Comparison of ENCODE assay signal across 23 mouse cellular contexts in the genomic region with DNA sequence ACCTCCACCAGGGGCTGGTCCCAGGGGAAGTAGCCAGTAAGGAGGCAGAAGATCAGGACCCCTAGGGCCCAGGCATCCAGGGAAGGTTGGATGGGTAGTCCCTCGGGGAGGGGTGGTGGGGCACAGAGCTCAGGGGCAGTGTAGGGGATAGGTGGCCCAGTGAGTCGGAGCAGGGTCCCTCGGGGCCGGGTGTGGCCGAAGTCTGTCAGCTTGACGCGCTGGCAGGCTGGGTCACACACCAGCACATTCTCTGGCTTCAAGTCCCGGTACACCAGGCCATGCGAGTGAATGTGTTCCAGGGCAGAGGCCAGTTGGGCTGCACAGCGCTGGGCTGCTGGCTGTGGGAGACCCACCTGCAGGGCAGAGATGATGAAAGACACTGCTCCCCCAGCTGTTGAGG. TPM values are rescaled to one million over a fixed set of nuclear protein-coding genes. Genes with fewer than 3 reads are reported as not detected.
DNase-seq lines count a peak whose midpoint lies in the region; ATAC-seq and TF ChIP-seq lines count a peak whose summit lies in the region.
"Had no signal": no experiment of that assay in that cellular context is flagged by ENCODE, and none has a peak within 500 bp of the region (broad histone marks: within the 10 kb centered on the region; RNA-seq: fewer than 3 reads in every experiment).

No protein-coding gene starts in this region.

- DNase-seq in heart, adult 11 months = peak; percentile 90
- no peak for DNase-seq in heart, adult 8-10 months (ENCODE audit: low spot score)
- DNase-seq in kidney, postnatal 0 days (ENCODE audit: low spot score) = no peak
- no peak for DNase-seq in kidney, postnatal 36 days
- no peak for DNase-seq in forebrain, postnatal 0 days
- DNase-seq: adrenal gland, adult 2 months; adrenal gland, postnatal 25 days; cerebellum, adult 18-20 months; cerebellum, adult 9-11 months; cerebellum, postnatal 36 days; gastrocnemius, postnatal 36 days; heart, adult 18-20 months; heart, postnatal 10 days had no signal

- H3K4me2 ChIP-seq in kidney, postnatal 0 days (ENCODE audit: low read length) = no peak overlapping the region
- no peak overlapping the region for H3K4me2 ChIP-seq in embryonic facial prominence, embryonic 13.5 days
- no peak overlapping the region for H3K4me2 ChIP-seq in limb, embryonic 15.5 days
- H3K4me2 ChIP-seq in forebrain, postnatal 0 days (ENCODE audit: low read depth) = no peak overlapping the region
- H3K4me2 ChIP-seq: forebrain, embryonic 15.5 days; hindbrain, embryonic 15.5 days had no signal

- WGBS in kidney, postnatal 0 days = 78% methylated on average over 10 of the region's 10 CpGs
- 77% methylated on average over 10 of the region's 10 CpGs for WGBS in embryonic facial prominence, embryonic 13.5 days
- WGBS in limb, embryonic 15.5 days = 76% methylated on average over 10 of the region's 10 CpGs
- 84% methylated on average over 10 of the region's 10 CpGs for WGBS in forebrain, postnatal 0 days

- no peaks in the 10 kb centered on the region for H3K36me3 ChIP-seq in kidney, postnatal 0 days (ENCODE audit: insufficient read depth, low read length)
- H3K36me3 ChIP-seq in embryonic facial prominence, embryonic 13.5 days = no peaks in the 10 kb centered on the region
- no peaks in the 10 kb centered on the region for H3K36me3 ChIP-seq in limb, embryonic 15.5 days
- H3K36me3 ChIP-seq in forebrain, postnatal 0 days (ENCODE audit: insufficient read depth) = no peaks in the 10 kb centered on the region
- H3K36me3 ChIP-seq: forebrain, embryonic 15.5 days; hindbrain, embryonic 15.5 days had no signal

- 0 out of 2 replicates have a peak overlapping the region, but pooled peaks have one; percentile 14 for H3K9ac ChIP-seq in kidney, postnatal 0 days (ENCODE audit: low read depth, low read length)
- 0 out of 2 replicates have a peak overlapping the region, but pooled peaks have one; percentile 36 for H3K9ac ChIP-seq in embryonic facial prominence, embryonic 13.5 days
- H3K9ac ChIP-seq in limb, embryonic 15.5 days = no peak overlapping the region
- H3K9ac ChIP-seq in forebrain, postnatal 0 days = no peak overlapping the region
- H3K9ac ChIP-seq: forebrain, embryonic 15.5 days; hindbrain, embryonic 15.5 days had no signal

- no peak for ATAC-seq in kidney, postnatal 0 days (replicated peaks; ENCODE audit: low FRiP score, low read depth)
- ATAC-seq in embryonic facial prominence, embryonic 13.5 days (ENCODE audit: insufficient number of reproducible peaks, insufficient read depth, low FRiP score, low TSS enrichment, low read depth) = no peak; the same call in 1 of the 2 replicates
- 0 out of 2 replicates have a peak, but pooled peaks have one; percentile 30 for ATAC-seq in limb, embryonic 15.5 days (ENCODE audit: insufficient number of reproducible peaks, low FRiP score, low TSS enrichment, low read depth)
- no peak for ATAC-seq in forebrain, postnatal 0 days
- ATAC-seq: activated CD4-positive, CD25-positive, alpha-beta regulatory T cell, adult 4 months; forebrain, embryonic 15.5 days; Patski had no signal

- H3K27ac ChIP-seq in kidney, postnatal 0 days = no peak overlapping the region
- H3K27ac ChIP-seq in embryonic facial prominence, embryonic 13.5 days = no peak overlapping the region
- no peak overlapping the region for H3K27ac ChIP-seq in limb, embryonic 15.5 days
- H3K27ac ChIP-seq in forebrain, postnatal 0 days (ENCODE audit: low read depth, low read length) = no peak overlapping the region
- H3K27ac ChIP-seq: forebrain, embryonic 15.5 days; hindbrain, embryonic 15.5 days had no signal

- no peak for TF ChIP-seq CTCF in kidney, postnatal 0 days (IDR thresholded peaks at IDR 0.05; ENCODE audit: low read depth)
- no peak for TF ChIP-seq CTCF in forebrain, postnatal 0 days (IDR thresholded peaks at IDR 0.05; ENCODE audit: low read depth)

- H3K4me3 ChIP-seq in kidney, postnatal 0 days (replicated peaks; ENCODE audit: low read depth, low read length) = no peak overlapping the region
- no peak overlapping the region for H3K4me3 ChIP-seq in embryonic facial prominence, embryonic 13.5 days
- no peak overlapping the region for H3K4me3 ChIP-seq in limb, embryonic 15.5 days
- no peak overlapping the region for H3K4me3 ChIP-seq in forebrain, postnatal 0 days (ENCODE audit: low read depth, low read length)
- H3K4me3 ChIP-seq: forebrain, embryonic 15.5 days; hindbrain, embryonic 15.5 days had no signal

- H3K27me3 ChIP-seq in kidney, postnatal 0 days (ENCODE audit: insufficient read depth, low read length) = no peaks in the 10 kb centered on the region
- peaks cover 6% of the 10 kb centered on the region; the same call in 1 of the 2 replicates for H3K27me3 ChIP-seq in embryonic facial prominence, embryonic 13.5 days
- H3K27me3 ChIP-seq in limb, embryonic 15.5 days = no peaks in the 10 kb centered on the region
- no peaks in the 10 kb centered on the region for H3K27me3 ChIP-seq in forebrain, postnatal 0 days (ENCODE audit: insufficient read depth, low read length)
- H3K27me3 ChIP-seq: forebrain, embryonic 15.5 days; hindbrain, embryonic 15.5 days; Patski had no signal

- H3K9me3 ChIP-seq in kidney, postnatal 0 days (replicated peaks; ENCODE audit: low read length) = no peaks in the 10 kb centered on the region
- H3K9me3 ChIP-seq in embryonic facial prominence, embryonic 13.5 days = no peaks in the 10 kb centered on the region
- H3K9me3 ChIP-seq in limb, embryonic 15.5 days = no peaks in the 10 kb centered on the region
- H3K9me3 ChIP-seq in forebrain, postnatal 0 days (ENCODE audit: low read length) = no peaks in the 10 kb centered on the region
- H3K9me3 ChIP-seq: forebrain, embryonic 15.5 days; hindbrain, embryonic 15.5 days had no signal

- H3K4me1 ChIP-seq in kidney, postnatal 0 days (replicated peaks; ENCODE audit: insufficient read depth, low read length) = no peaks in the 10 kb centered on the region
- H3K4me1 ChIP-seq in embryonic facial prominence, embryonic 13.5 days = no peaks in the 10 kb centered on the region
- 0 out of 2 replicates have a peak, but pooled peaks cover 9% of the 10 kb centered on the region for H3K4me1 ChIP-seq in limb, embryonic 15.5 days
- no peaks in the 10 kb centered on the region for H3K4me1 ChIP-seq in forebrain, postnatal 0 days (ENCODE audit: insufficient read depth)
- H3K4me1 ChIP-seq: hindbrain, embryonic 15.5 days had no signal

RNA-seq across cellular contexts. Expression of a gene that starts 6.8 kb away (rescaled TPM):
- 10 to 100 TPM; 27.3 to 40.6 (median 33.1) TPM for total RNA-seq in heart, adult 8-10 months (2022)
- polyA plus RNA-seq in kidney, postnatal 0 days (2015; fragmentation: Nextera tagmentation; extraction: Ambion mirVana) = 0.12 and 0.13 TPM in 2 replicates
- polyA plus RNA-seq in embryonic facial prominence, embryonic 13.5 days (2015; fragmentation: Nextera tagmentation; extraction: Ambion mirVana) = 0.18 TPM in 1 of 2 replicates, not detected in the other
- 0.73 and 0.74 TPM in 2 replicates for polyA plus RNA-seq in limb, embryonic 15.5 days (2015; fragmentation: Nextera tagmentation; extraction: Ambion mirVana)
- total RNA-seq in forebrain, postnatal 0 days (2014; rRNA removed) = not detected in 2 replicates
- polyA plus RNA-seq in forebrain, postnatal 0 days (2015; fragmentation: Nextera tagmentation; extraction: Ambion mirVana) = not detected in 2 replicates
- total RNA-seq: hematopoietic stem cell, adult 5-6 weeks had no signal
- polyA plus RNA-seq: activated CD4-positive, CD25-positive, alpha-beta regulatory T cell, adult 4 months; forebrain, embryonic 11.5 days; forebrain, embryonic 15.5 days had no signal

RNA-seq across cellular contexts. Expression of a gene that starts 13.6 kb away (rescaled TPM):
- 10 to 100 TPM; 28.3 to 70.4 (median 46.3) TPM for total RNA-seq in heart, adult 8-10 months (2022)
- 0.05 TPM in 1 of 2 replicates, not detected in the other for polyA plus RNA-seq in kidney, postnatal 0 days (2015; fragmentation: Nextera tagmentation; extraction: Ambion mirVana)
- polyA plus RNA-seq in embryonic facial prominence, embryonic 13.5 days (2015; fragmentation: Nextera tagmentation; extraction: Ambion mirVana) = 0.08 TPM in 1 of 2 replicates, not detected in the other
- polyA plus RNA-seq in limb, embryonic 15.5 days (2015; fragmentation: Nextera tagmentation; extraction: Ambion mirVana) = not detected in 2 replicates
- total RNA-seq in forebrain, postnatal 0 days (2014; rRNA removed) = 0.23 and 0.76 TPM in 2 replicates
- polyA plus RNA-seq in forebrain, postnatal 0 days (2015; fragmentation: Nextera tagmentation; extraction: Ambion mirVana) = 0.39 and 0.76 TPM in 2 replicates
- total RNA-seq: CH12.LX; hematopoietic stem cell, adult 5-6 weeks had no signal
- polyA plus RNA-seq: activated CD4-positive, CD25-positive, alpha-beta regulatory T cell, adult 4 months; intestine, embryonic 16.5 days had no signal

RNA-seq across cellular contexts. Expression of a gene that starts 31.8 kb away (rescaled TPM):
- total RNA-seq in heart, adult 8-10 months (2022) = 1 to 10 TPM; 1.4 to 2.5 (median 1.9) TPM
- polyA plus RNA-seq in kidney, postnatal 0 days (2015; fragmentation: Nextera tagmentation; extraction: Ambion mirVana) = 0.91 and 1.1 TPM in 2 replicates
- polyA plus RNA-seq in embryonic facial prominence, embryonic 13.5 days (2015; fragmentation: Nextera tagmentation; extraction: Ambion mirVana) = 0.51 and 0.62 TPM in 2 replicates
- polyA plus RNA-seq in limb, embryonic 15.5 days (2015; fragmentation: Nextera tagmentation; extraction: Ambion mirVana) = 15.6 and 21.9 TPM in 2 replicates
- 0.54 and 1.7 TPM in 2 replicates for total RNA-seq in forebrain, postnatal 0 days (2014; rRNA removed)
- 0.51 and 0.63 TPM in 2 replicates for polyA plus RNA-seq in forebrain, postnatal 0 days (2015; fragmentation: Nextera tagmentation; extraction: Ambion mirVana)
- total RNA-seq: hematopoietic stem cell, adult 5-6 weeks had no signal

RNA-seq across cellular contexts. Expression of a gene that starts 35.5 kb away (rescaled TPM):
- total RNA-seq in heart, adult 8-10 months (2022) = 1 to 10 TPM; 4.7 to 6.7 (median 5.3) TPM
- polyA plus RNA-seq in kidney, postnatal 0 days (2015; fragmentation: Nextera tagmentation; extraction: Ambion mirVana) = 2.1 and 2.6 TPM in 2 replicates
- 3.3 and 4.6 TPM in 2 replicates for polyA plus RNA-seq in embryonic facial prominence, embryonic 13.5 days (2015; fragmentation: Nextera tagmentation; extraction: Ambion mirVana)
- polyA plus RNA-seq in limb, embryonic 15.5 days (2015; fragmentation: Nextera tagmentation; extraction: Ambion mirVana) = 2.5 and 3.7 TPM in 2 replicates
- 45.5 and 69.9 TPM in 2 replicates for total RNA-seq in forebrain, postnatal 0 days (2014; rRNA removed)
- polyA plus RNA-seq in forebrain, postnatal 0 days (2015; fragmentation: Nextera tagmentation; extraction: Ambion mirVana) = 20.5 and 54.3 TPM in 2 replicates
- total RNA-seq: hematopoietic stem cell, adult 5-6 weeks had no signal
- polyA plus RNA-seq: activated CD4-positive, CD25-positive, alpha-beta regulatory T cell, adult 4 months had no signal

RNA-seq across cellular contexts. Expression of a gene that starts 38.6 kb away (rescaled TPM):
- 10 to 100 TPM in 3 of 4 experiments, 1 to 10 TPM in 1; 9.7 to 19.8 (median 11.8) TPM for total RNA-seq in heart, adult 8-10 months (2022)
- 21.2 and 21.3 TPM in 2 replicates for polyA plus RNA-seq in kidney, postnatal 0 days (2015; fragmentation: Nextera tagmentation; extraction: Ambion mirVana)
- 38.4 and 42.0 TPM in 2 replicates for polyA plus RNA-seq in embryonic facial prominence, embryonic 13.5 days (2015; fragmentation: Nextera tagmentation; extraction: Ambion mirVana)
- polyA plus RNA-seq in limb, embryonic 15.5 days (2015; fragmentation: Nextera tagmentation; extraction: Ambion mirVana) = 25.4 and 29.1 TPM in 2 replicates
- total RNA-seq in forebrain, postnatal 0 days (2014; rRNA removed) = 34.6 and 34.7 TPM in 2 replicates
- polyA plus RNA-seq in forebrain, postnatal 0 days (2015; fragmentation: Nextera tagmentation; extraction: Ambion mirVana) = 36.7 and 42.6 TPM in 2 replicates

Comparison
In these comparisons a context has a peak if more than half of its experiments do, and no peak if none do; other contexts are left out.
1. H3K9ac ChIP-seq: peak in kidney, postnatal 0 days (single experiment) and embryonic facial prominence, embryonic 13.5 days (single experiment); none in limb, embryonic 15.5 days (single experiment) and forebrain, postnatal 0 days (single experiment).